Mouse (Mus musculus) cerebellum, postnatal 14 days (tissue): ENCODE measurements around the gene Col1a2.

Source experiments
- DNase-seq, 2 experiments: peaks; one replicate each; pipeline ENCODE4 v3.0.0; 2021; ENCODE audit warnings: mixed read lengths in 2 of 2

The Col1a2 gene

GRCm38 (mm10) chr6:4590089-4590488 lies 85.5 kb downstream of the Col1a2 start:
- no peak for DNase-seq
